Mouse (Mus musculus): ENCODE measurements around the gene Espnl. TPM values are rescaled to one million over a fixed set of nuclear protein-coding genes. Genes with fewer than 3 reads are reported as not detected.

Espnl gene
- polyA plus RNA-seq, 1 experiment from 2014 or later, result 0.04 TPM

DNA sequence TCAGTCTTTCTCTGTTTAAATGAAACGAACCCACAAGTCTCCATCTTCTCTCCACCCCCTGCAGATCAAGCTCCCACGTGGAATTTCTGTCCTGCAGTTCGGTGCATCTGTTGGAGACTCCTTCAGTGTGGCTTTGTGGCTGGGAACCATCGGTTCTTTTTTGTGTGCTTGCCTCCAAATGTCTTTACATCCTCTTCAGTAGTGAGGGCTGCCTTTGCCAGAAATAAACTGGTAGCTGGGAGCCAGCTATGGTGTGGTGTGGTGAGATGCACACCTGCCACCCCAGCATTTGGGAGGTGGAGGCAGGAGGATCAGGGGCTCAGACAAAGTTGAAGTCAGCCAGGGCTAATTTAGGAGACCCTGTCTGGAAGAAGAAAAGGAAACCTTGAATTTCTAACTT is 10.2 kb downstream of the Espnl start:
- Histone ChIP-seq H3K4me2 (ENCODE audit: low read depth, low read length) (no peak overlapping the region), H3K36me3 (replicated peaks; ENCODE audit: insufficient read depth, low read length) (no peaks in the 10 kb centered on the region), H3K4me3 (ENCODE audit: low read depth, low read length) (no peak overlapping the region), H3K9ac (replicated peaks) (no peak overlapping the region), H3K27ac (ENCODE audit: low read depth) (no peak overlapping the region), H3K4me1 (ENCODE audit: insufficient read depth) (no peaks in the 10 kb centered on the region), H3K27me3 (ENCODE audit: insufficient read depth, low read length) (no peaks in the 10 kb centered on the region), H3K9me3 (ENCODE audit: low read length) (no peaks in the 10 kb centered on the region)
- DNase-seq (no peak), ATAC-seq (no peak)
- TF ChIP-seq EP300 (IDR thresholded peaks at IDR 0.05; ENCODE audit: low read depth) (no peak), CTCF (IDR thresholded peaks at IDR 0.05; ENCODE audit: low read depth) (no peak)
- WGBS (ENCODE audit: insufficient replicate concordance), result 55% methylated on average over 4 of the region's 4 CpGs

DNA sequence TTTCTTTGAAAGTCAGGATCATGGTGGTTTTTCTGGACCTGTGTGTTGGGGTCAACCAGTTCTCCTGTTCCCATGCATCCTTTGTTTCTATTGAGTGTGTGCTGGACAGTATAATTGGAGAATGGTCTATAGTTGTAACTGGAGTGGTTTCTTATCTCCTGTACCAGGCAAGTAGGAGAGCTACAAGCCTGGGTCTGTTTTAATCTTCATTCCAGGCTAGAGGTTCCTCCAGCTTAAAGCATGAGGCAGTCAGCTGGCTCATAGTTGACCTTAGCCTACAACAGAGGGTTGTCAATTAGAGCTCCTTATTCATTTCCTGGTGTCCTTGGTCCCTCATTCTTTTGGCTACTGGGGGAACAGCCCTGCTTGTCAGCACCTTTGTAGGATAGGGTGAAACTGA is 11.7 kb downstream of the Espnl start:
- DNase-seq (no peak), ATAC-seq (no peak)
- no peak overlapping the region for H3K27ac ChIP-seq (ENCODE audit: low read depth)
- H3K9me3 ChIP-seq (ENCODE audit: low read length), result no peaks in the 10 kb centered on the region
- H3K4me3 ChIP-seq (ENCODE audit: low read depth, low read length), result no peak overlapping the region
- no peak overlapping the region for H3K9ac ChIP-seq (replicated peaks)
- no peaks in the 10 kb centered on the region for H3K4me1 ChIP-seq (ENCODE audit: insufficient read depth)
- no peaks in the 10 kb centered on the region for H3K36me3 ChIP-seq (replicated peaks; ENCODE audit: insufficient read depth, low read length)
- H3K4me2 ChIP-seq (ENCODE audit: low read depth, low read length), result no peak overlapping the region
- TF ChIP-seq EP300 (IDR thresholded peaks at IDR 0.05; ENCODE audit: low read depth) (no peak), CTCF (IDR thresholded peaks at IDR 0.05; ENCODE audit: low read depth) (no peak)
- no peaks in the 10 kb centered on the region for H3K27me3 ChIP-seq (ENCODE audit: insufficient read depth, low read length)

GRCm38 (mm10) chr1:91337355-91337754 is 15.5 kb downstream of the Espnl start:
- 71% methylated on average over 7 of the region's 7 CpGs for WGBS (ENCODE audit: insufficient replicate concordance)
- H3K9me3 ChIP-seq (ENCODE audit: low read length), result no peaks in the 10 kb centered on the region
- DNase-seq, result no peak
- no peak overlapping the region for H3K27ac ChIP-seq (ENCODE audit: low read depth)
- H3K27me3 ChIP-seq (ENCODE audit: insufficient read depth, low read length), result peaks cover under 1% of the 10 kb centered on the region; the same call in 1 of the 2 replicates
- H3K4me2 ChIP-seq (ENCODE audit: low read depth, low read length), result no peak overlapping the region
- no peaks in the 10 kb centered on the region for H3K36me3 ChIP-seq (replicated peaks; ENCODE audit: insufficient read depth, low read length)
- no peak overlapping the region for H3K4me3 ChIP-seq (ENCODE audit: low read depth, low read length)
- ATAC-seq, result no peak
- no peak for TF ChIP-seq CTCF (IDR thresholded peaks at IDR 0.05; ENCODE audit: low read depth)
- TF ChIP-seq EP300 (IDR thresholded peaks at IDR 0.05; ENCODE audit: low read depth), result no peak
- H3K4me1 ChIP-seq (ENCODE audit: insufficient read depth), result no peaks in the 10 kb centered on the region
- H3K9ac ChIP-seq (replicated peaks), result no peak overlapping the region

DNA sequence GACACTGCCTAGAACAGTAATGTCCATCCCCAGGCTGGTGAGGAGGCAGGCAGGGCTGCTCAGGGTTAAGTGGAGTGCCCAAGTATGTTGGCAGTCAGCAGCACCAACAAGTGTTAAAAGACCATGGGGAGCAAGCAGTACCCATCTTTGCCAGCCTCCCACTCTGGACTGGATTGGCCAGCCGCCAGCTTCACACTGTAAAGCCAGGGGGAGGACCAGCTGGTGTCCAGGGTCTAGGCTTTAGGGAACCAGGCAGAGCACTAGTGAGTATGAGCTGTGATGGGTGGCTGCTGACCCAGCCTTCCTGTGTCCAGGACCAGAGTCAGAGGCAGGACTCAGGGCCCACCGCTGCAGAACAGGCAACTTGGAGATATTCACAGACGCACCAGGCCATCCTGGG is 22.1 kb downstream of the Espnl start:
- H3K9me3 ChIP-seq (ENCODE audit: low read length), result no peaks in the 10 kb centered on the region
- no peak overlapping the region for H3K9ac ChIP-seq (replicated peaks)
- no peak overlapping the region for H3K4me3 ChIP-seq (ENCODE audit: low read depth, low read length)
- H3K4me2 ChIP-seq (ENCODE audit: low read depth, low read length), result no peak overlapping the region
- no peak overlapping the region for H3K27ac ChIP-seq (ENCODE audit: low read depth)
- H3K27me3 ChIP-seq (ENCODE audit: insufficient read depth, low read length), result peaks cover 46% of the 10 kb centered on the region
- H3K4me1 ChIP-seq (ENCODE audit: insufficient read depth), result no peaks in the 10 kb centered on the region
- no peak for DNase-seq
- 77% methylated on average over 3 of the region's 3 CpGs for WGBS (ENCODE audit: insufficient replicate concordance)
- H3K36me3 ChIP-seq (replicated peaks; ENCODE audit: insufficient read depth, low read length), result no peaks in the 10 kb centered on the region
- ATAC-seq, result no peak
- TF ChIP-seq EP300 (IDR thresholded peaks at IDR 0.05; ENCODE audit: low read depth) (no peak), CTCF (IDR thresholded peaks at IDR 0.05; ENCODE audit: low read depth) (no peak)

DNA sequence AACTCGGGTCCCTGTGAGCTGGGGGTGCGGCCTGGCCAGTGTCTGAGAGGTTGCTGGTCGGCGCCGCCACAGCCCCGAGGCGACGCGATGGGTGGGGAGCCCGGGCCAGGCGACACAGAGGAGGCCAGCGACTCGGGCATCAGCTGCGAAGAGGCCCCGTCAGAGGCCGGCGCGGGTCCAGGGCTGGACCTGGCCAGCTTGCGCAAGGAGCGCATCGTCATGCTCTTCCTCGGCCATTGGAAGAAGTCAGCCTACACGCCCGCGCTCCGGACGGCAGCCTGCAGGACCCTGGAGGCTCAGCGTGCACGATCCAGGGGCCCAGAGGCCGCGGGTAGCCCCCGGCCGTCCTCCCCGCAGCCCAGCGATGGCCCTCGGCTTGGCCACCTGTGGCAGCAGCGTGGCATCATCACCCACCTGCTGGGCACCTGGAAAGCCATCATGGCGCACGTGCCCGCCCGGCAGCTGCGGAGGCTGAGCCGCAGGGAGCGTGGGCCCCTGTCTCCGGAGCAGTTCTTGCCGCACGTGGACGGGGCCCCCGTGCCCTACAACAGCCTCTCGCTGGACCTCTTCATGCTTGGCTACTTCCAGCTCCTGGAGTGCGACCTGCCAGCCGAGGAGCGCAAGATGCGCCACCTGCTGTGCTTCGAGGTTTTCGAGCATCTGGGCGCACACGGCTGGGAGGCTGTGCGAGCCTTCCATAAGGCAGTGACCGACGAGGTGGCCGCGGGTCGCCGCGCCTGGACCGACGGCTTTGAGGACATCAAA is 23.2 kb downstream of the Espnl start:
- 5% methylated on average over 59 of the region's 68 CpGs for WGBS (ENCODE audit: insufficient replicate concordance)
- TF ChIP-seq EP300 (IDR thresholded peaks at IDR 0.05; ENCODE audit: low read depth), result no peak
- peak; percentile 29; the same call in 1 of the 2 replicates for TF ChIP-seq CTCF (IDR thresholded peaks at IDR 0.05; ENCODE audit: low read depth)
- no peak overlapping the region for H3K27ac ChIP-seq (ENCODE audit: low read depth)
- peaks cover 46% of the 10 kb centered on the region for H3K27me3 ChIP-seq (ENCODE audit: insufficient read depth, low read length)
- no peaks in the 10 kb centered on the region for H3K36me3 ChIP-seq (replicated peaks; ENCODE audit: insufficient read depth, low read length)
- no peaks in the 10 kb centered on the region for H3K4me1 ChIP-seq (ENCODE audit: insufficient read depth)
- ATAC-seq (peak; percentile 29), DNase-seq (peak; percentile 29)
- no peaks in the 10 kb centered on the region for H3K9me3 ChIP-seq (ENCODE audit: low read length)
- no peak overlapping the region for H3K4me3 ChIP-seq (ENCODE audit: low read depth, low read length)
- H3K9ac ChIP-seq (replicated peaks), result no peak overlapping the region
- H3K4me2 ChIP-seq (ENCODE audit: low read depth, low read length), result no peak overlapping the region

GRCm38 (mm10) chr1:91346892-91347291 is 25.0 kb downstream of the Espnl start:
- peaks cover 46% of the 10 kb centered on the region for H3K27me3 ChIP-seq (ENCODE audit: insufficient read depth, low read length)
- ATAC-seq (peak; percentile 59; the same call in 1 of the 2 replicates), DNase-seq (peak; percentile 73)
- H3K9ac ChIP-seq (replicated peaks), result no peak overlapping the region
- H3K4me3 ChIP-seq (ENCODE audit: low read depth, low read length), result no peak overlapping the region
- WGBS (ENCODE audit: insufficient replicate concordance), result 28% methylated on average over 3 of the region's 3 CpGs
- no peak overlapping the region for H3K27ac ChIP-seq (ENCODE audit: low read depth)
- H3K4me1 ChIP-seq (ENCODE audit: insufficient read depth), result no peaks in the 10 kb centered on the region
- no peaks in the 10 kb centered on the region for H3K36me3 ChIP-seq (replicated peaks; ENCODE audit: insufficient read depth, low read length)
- H3K9me3 ChIP-seq (ENCODE audit: low read length), result no peaks in the 10 kb centered on the region
- H3K4me2 ChIP-seq (ENCODE audit: low read depth, low read length), result no peak overlapping the region
- TF ChIP-seq CTCF (IDR thresholded peaks at IDR 0.05; ENCODE audit: low read depth) (peak; percentile 96), EP300 (IDR thresholded peaks at IDR 0.05; ENCODE audit: low read depth) (no peak)
